Mouse (Mus musculus) heart, postnatal 10 days (tissue): ENCODE data around the gene Wdr44. TPM values are rescaled to one million over a fixed set of nuclear protein-coding genes. Genes with fewer than 3 reads are reported as not detected.
A peak's percentile ranks its signal among the peaks of the same experiment; 100 is the strongest.
"Not testable (repeated sequence)": the region's sequence is repeated elsewhere in the genome, so short reads cannot be mapped to it uniquely, and the experiment has no call there.

Experiments used
- DNase-seq, 2 experiments: peaks; one replicate each; pipeline ENCODE4 v3.0.0; 2021
- intact Hi-C: fragments of 180-260 bp; cut with DNase I; formaldehyde crosslinking; loops from one replicate; pipeline ENCODE4 v1.15.1; 2025
- total RNA-seq, 2 experiments: library from RNA; stranded (reverse); gene quantifications; 2 replicates each; pipeline ENCODE4 v1.2.3; 2021

The Wdr44 gene
- total RNA-seq, 2 experiments from 2014 or later, result 11.6 to 11.9 TPM

DNA sequence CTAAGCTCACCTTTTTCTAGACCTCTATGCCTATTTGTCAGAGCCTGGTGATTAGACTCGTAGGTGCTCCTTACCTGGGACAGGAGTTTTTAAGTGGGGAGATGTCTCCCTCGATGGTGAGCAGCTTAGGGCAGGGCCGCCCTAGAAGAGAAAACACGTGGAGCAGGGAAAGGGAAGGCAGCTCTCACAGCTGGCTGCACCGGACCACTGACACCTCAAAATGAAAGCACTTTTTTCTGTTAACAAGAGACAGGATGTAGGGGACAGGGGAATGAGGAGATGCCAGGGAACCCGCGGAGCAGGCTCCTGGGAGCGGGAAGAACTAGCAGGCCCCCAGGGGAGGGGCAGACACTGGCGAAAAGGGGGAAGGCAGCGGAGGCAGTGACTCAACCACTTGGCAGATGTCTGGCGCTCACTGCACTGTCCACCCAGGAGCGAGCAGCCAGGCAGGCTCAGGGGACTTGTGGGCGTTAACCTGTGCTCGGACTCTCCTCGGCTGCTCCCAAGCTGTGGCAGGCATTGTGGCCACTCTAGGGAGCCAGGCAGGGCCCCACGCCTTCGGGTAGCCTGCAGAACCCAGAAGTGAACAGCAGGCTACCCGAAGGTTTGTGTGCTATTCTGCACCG, 130.7 kb downstream of the Wdr44 start:
- DNase-seq, result peak; percentile 13 to 19
- intact Hi-C loops, result no loop called here

DNA sequence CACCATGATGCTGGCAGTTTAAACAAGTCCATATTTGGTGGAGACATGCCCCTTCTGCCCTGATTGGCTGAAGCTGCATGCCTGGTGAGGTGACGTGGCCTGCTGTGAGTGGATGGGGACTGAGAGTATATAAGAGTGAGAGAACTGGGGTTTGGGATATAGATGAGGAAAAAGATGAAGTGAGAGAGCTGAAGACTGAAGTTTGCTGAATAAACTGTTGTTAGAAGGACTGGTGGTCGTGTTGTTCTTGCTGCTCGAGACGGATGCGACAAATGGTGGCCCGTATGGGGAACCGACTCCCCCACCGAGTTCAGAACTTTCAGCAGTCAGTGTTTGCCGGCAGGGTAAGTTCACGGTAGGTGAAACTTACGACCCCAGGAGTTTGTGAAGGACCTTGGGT, 140.9 kb downstream of the Wdr44 start:
- DNase-seq, intact Hi-C loops: not testable (repeated sequence)

DNA sequence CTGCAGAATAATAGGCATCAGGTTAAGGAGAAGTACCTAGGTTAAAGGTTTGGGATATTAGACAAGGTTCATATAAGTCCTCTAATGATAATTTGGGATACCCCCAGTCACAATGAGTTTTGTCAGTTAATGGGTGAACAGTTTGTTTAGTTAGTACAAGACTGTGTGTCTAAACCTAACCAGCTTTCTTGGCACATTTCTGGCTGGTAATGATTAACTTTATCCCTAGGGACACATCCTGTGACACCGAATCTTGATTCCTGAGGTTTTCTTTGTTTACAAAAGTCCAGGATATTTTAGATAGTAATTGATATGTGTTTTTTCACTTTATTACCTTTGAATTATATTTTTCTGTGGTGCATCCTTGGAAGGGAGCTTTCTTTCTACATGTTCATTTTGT, 148.1 kb downstream of the Wdr44 start:
- no peak for DNase-seq
- intact Hi-C loops, result no loop called here

Other genes starting within 250 kb of the Wdr44 start
- not detected for gene Gm4907, start 189.5 kb downstream of the Wdr44 start, total RNA-seq